Mouse (Mus musculus): Measurements from ENCODE around the gene Olfr1031. TPM values are rescaled to one million over a fixed set of nuclear protein-coding genes. Genes with fewer than 3 reads are reported as not detected.

The Olfr1031 gene
- total RNA-seq (2023): not detected

DNA sequence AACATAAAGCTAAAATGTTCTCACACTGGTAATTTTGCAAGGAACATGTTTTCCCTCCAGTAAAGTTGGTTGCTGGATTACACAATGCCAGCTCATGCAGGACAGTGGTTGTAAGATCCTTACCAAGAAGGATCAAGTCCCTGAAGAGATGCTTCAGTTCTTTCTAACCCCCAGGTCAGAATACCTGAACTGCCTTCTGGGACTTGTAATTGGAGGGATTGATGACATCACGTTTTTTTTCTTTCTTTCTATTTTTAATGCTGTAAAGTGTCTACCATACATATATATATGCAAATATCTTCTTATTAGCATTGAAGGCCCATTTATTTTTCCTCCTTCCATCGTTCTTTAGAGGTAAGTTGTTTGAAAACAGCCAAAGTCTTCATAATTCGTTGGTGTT is at the start of gene Olfr1031:
Gene Olfr1031 (plus strand): TSS at position 301 of the 400 bp plus-strand sequence.

DNA sequence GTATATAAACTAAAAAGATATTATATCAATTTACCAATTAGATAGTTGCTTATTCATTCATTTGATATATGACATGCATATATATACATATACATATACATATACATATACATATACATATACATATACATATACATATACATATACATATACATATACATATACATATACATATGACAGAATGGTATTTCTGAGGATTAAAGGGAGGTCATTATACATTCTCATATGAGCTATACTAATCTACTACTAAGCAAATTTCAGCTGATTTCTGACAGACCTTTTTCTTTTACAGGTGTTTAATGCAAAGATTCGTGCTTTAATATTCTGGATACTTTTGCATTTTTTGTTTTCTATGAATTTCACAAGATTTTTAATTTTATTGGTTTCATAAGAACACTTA is 40.0 kb upstream of the Olfr1031 start, which contains the start of gene Olfr1028:
Gene Olfr1028 (plus strand): TSS at position 301 of the 400 bp plus-strand sequence.

DNA sequence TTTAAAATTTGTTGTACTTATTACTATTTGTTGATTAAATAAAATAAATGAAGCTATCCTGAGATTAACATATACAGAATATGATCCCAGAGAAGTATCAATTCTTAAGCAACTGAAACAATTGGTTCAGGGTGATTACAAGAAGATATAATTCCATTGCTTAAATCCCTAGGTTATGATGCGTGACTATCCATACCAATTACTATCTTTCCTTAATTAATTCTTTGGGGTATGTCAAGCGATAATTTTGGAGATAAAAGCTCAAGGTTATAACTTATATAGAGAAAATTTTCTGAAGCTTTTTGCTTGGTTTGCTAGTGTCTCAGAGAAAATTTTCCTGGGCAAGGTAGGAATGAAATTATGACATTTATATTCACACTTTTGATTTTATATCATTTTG is 16.5 kb upstream of the Olfr1031 start, which contains the start of gene Olfr1029:
Gene Olfr1029 (plus strand): TSS at position 301 of the 400 bp plus-strand sequence.

DNA sequence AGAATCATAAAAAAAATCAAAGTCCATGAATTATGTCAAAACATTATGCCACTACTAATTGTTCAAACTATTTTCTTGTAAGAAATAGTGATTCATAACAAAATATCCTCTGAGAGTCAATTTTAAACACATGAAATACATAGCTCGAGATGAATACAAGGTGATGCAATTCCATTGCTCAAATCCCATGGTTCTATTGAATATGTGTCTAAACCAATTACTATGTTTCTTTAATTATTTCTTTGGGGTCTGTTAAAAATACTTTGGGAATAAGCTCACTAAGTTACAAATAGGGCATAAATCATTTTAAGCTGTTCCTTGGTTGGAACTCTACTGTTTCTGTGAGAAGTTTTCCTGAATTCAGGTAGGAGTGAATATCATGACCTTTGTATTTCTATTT is 11.1 kb upstream of the Olfr1031 start, which contains the start of gene Olfr1030:
Gene Olfr1030 (plus strand): TSS at position 301 of the 400 bp plus-strand sequence.

DNA sequence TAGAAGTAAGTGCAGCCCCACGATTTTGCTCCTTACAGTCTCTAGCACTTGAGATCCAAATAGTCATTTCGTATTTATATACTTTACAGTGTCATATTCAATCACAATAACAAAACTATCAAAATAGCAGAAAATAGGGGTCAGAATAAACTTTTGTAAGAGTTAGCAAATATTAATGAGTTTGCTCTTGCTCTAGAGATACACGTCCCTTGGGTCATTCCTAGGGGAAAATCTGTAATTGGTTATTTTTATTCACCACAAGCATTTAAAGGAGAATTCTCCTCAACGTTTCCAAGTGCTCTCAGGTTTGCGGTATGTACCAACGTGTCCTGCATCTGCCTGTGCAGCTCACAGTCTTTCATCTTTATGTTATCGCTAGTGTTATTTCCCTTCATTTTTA is 15.1 kb downstream of the Olfr1031 start, which contains the start of gene Olfr1032:
Gene Olfr1032 (plus strand): TSS at position 301 of the 400 bp plus-strand sequence.

DNA sequence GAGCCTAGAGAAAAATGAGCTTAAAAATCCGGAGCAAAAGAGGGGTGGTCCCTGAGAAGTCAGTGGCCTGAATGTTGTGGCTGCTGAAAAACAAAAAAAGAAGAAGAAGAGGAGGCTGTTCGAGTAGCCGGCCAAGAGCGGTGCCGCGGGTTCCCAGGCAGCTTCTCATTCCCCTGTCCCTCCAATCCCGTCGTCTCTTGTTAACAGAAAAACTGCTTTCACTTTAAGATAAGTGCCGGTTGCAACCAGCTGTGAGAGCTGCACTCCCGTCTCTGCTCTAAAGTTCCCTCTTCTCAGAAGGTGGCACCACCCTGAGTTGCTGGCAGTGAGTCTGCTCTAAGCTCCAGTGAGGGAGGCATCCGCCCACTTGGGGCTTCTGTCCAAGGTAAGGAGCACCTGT is 30.3 kb downstream of the Olfr1031 start, which contains the start of gene Olfr1033:
Gene Olfr1033 (plus strand): TSS at position 228 of the 400 bp plus-strand sequence.

Other genes starting within 250 kb of the Olfr1031 start
- not detected for gene Olfr1012, start 227.5 kb upstream of the Olfr1031 start, total RNA-seq (2023)
- gene Olfr1013, start 223.2 kb upstream of the Olfr1031 start, total RNA-seq (2023): not detected
- not detected for gene Olfr1014, start 217.6 kb upstream of the Olfr1031 start, total RNA-seq (2023)
- gene Olfr1015, start 208.3 kb upstream of the Olfr1031 start, total RNA-seq (2023): not detected
- not detected for gene Olfr1016, start 187.8 kb upstream of the Olfr1031 start, total RNA-seq (2023)
- not detected for gene Olfr1018, start 171.8 kb upstream of the Olfr1031 start, total RNA-seq (2023)
- gene Olfr1019, start 144.8 kb upstream of the Olfr1031 start, total RNA-seq (2023): not detected
- not detected for gene Olfr1020, start 143.3 kb upstream of the Olfr1031 start, total RNA-seq (2023)
- not detected for gene Olfr1022, start 121.7 kb upstream of the Olfr1031 start, total RNA-seq (2023)
- not detected for gene Olfr1023, start 104.7 kb upstream of the Olfr1031 start, total RNA-seq (2023)
- gene Olfr1024, start 85.3 kb upstream of the Olfr1031 start, total RNA-seq (2023): not detected
- gene Olfr1025-ps1, start 75.1 kb upstream of the Olfr1031 start, total RNA-seq (2023): not detected
- not detected for gene Olfr1026, start 68.7 kb upstream of the Olfr1031 start, total RNA-seq (2023)
- gene Olfr1028, start 39.9 kb upstream of the Olfr1031 start, total RNA-seq (2023): 0.18 TPM
- not detected for gene Olfr1029, start 16.4 kb upstream of the Olfr1031 start, total RNA-seq (2023)
- not detected for gene Olfr1030, start 11.0 kb upstream of the Olfr1031 start, total RNA-seq (2023)
- not detected for gene Olfr1032, start 15.2 kb downstream of the Olfr1031 start, total RNA-seq (2023)
- not detected for gene Olfr1033, start 30.3 kb downstream of the Olfr1031 start, total RNA-seq (2023)
- gene Olfr1034, start 55.6 kb downstream of the Olfr1031 start, total RNA-seq (2023): not detected
- gene Olfr1036, start 83.7 kb downstream of the Olfr1031 start, total RNA-seq (2023): not detected
- not detected for gene Olfr1037, start 97.1 kb downstream of the Olfr1031 start, total RNA-seq (2023)
- not detected for gene Olfr1039, start 145.6 kb downstream of the Olfr1031 start, total RNA-seq (2023)
- gene Olfr1040, start 156.4 kb downstream of the Olfr1031 start, total RNA-seq (2023): not detected
- gene Olfr1042, start 171.5 kb downstream of the Olfr1031 start, total RNA-seq (2023): not detected
- not detected for gene Olfr1043, start 177.2 kb downstream of the Olfr1031 start, total RNA-seq (2023)
- gene Olfr1044, start 187.5 kb downstream of the Olfr1031 start, total RNA-seq (2023): not detected
- gene Olfr52, start 195.4 kb downstream of the Olfr1031 start, total RNA-seq (2023): not detected
- gene Olfr1045, start 212.7 kb downstream of the Olfr1031 start, total RNA-seq (2023): not detected
- gene Olfr1046, start 229.0 kb downstream of the Olfr1031 start, total RNA-seq (2023): not detected
- gene Olfr1047, start 241.1 kb downstream of the Olfr1031 start, total RNA-seq (2023): not detected
- gene Olfr1048, start 250.0 kb downstream of the Olfr1031 start, total RNA-seq (2023): not detected

Data from CD8-positive naive resting alpha-beta T cell, adult 57 days (primary cell).